In the genomic region with DNA sequence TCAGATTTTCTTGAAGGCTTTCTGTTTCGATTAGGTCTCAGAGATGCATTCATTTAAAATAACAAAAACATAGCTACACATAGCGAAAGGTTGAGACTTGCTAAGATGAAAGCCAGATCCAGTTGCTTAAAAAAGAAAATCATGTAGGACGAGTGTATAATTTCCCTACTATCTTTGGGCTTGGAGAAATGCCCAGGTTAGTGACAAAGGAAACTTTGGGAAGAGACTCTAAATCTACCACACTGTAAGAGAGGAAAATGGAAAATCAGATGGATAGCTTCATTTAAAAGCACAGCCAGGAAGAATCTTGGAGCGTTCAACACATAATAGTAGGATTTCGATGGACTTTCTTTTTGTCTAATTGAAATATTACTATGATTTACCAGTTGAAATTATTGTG, we compare ENCODE assay signal across 17 mouse cellular contexts. TPM values are rescaled to one million over a fixed set of nuclear protein-coding genes. Genes with fewer than 3 reads are reported as not detected.
"Had no signal": no experiment of that assay in that cellular context is flagged by ENCODE, and none has a peak within 500 bp of the region (broad histone marks: within the 10 kb centered on the region; RNA-seq: fewer than 3 reads in every experiment).

No protein-coding gene starts in this region.

- H3K4me2 ChIP-seq: limb, embryonic 12.5 days; liver, embryonic 13.5 days; lung, embryonic 15.5 days; midbrain, embryonic 11.5 days; midbrain, embryonic 15.5 days; neural tube, embryonic 12.5 days had no signal

- H3K27ac ChIP-seq: layer of hippocampus, adult 2 months; limb, embryonic 12.5 days; liver, embryonic 13.5 days; lung, embryonic 15.5 days; macrophage; midbrain, embryonic 15.5 days; neural tube, embryonic 12.5 days had no signal

- H3K27me3 ChIP-seq: limb, embryonic 12.5 days; liver, embryonic 13.5 days; lung, embryonic 15.5 days; midbrain, embryonic 15.5 days; neural tube, embryonic 12.5 days had no signal

- DNase-seq: kidney, postnatal 10 days; kidney, postnatal 4 days; liver; liver, embryonic 13.5 days; liver, postnatal 0 days; lung, postnatal 14 days; thymus, postnatal 4 days had no signal

- H3K9me3 ChIP-seq: limb, embryonic 12.5 days; liver, embryonic 13.5 days; lung, embryonic 15.5 days; megakaryocyte, embryonic 14.5 days; midbrain, embryonic 15.5 days; neural tube, embryonic 12.5 days had no signal

- H3K4me3 ChIP-seq: layer of hippocampus, adult 2 months; limb, embryonic 12.5 days; liver, embryonic 13.5 days; lung, embryonic 15.5 days; megakaryocyte, embryonic 14.5 days; midbrain, embryonic 15.5 days; neural tube, embryonic 12.5 days had no signal

- H3K4me1 ChIP-seq: limb, embryonic 12.5 days; liver, embryonic 13.5 days; lung, embryonic 15.5 days; megakaryocyte, embryonic 14.5 days; midbrain, embryonic 15.5 days; neural tube, embryonic 12.5 days had no signal

- H3K9ac ChIP-seq: limb, embryonic 12.5 days; liver, embryonic 13.5 days; liver, postnatal 0 days; lung, embryonic 15.5 days; midbrain, embryonic 15.5 days; neural tube, embryonic 12.5 days had no signal

- H3K36me3 ChIP-seq: limb, embryonic 12.5 days; liver, embryonic 13.5 days; lung, embryonic 15.5 days; midbrain, embryonic 15.5 days; neural tube, embryonic 12.5 days had no signal

- ATAC-seq: liver, postnatal 0 days; midbrain, embryonic 15.5 days had no signal

RNA-seq across cellular contexts. Expression of a gene that starts 36.1 kb away (rescaled TPM):
- total RNA-seq: monocyte, adult 5-6 weeks; neutrophil, adult 5-6 weeks had no signal
- polyA plus RNA-seq: liver, embryonic 13.5 days; macrophage had no signal
